Mouse (Mus musculus) hindbrain, embryonic 14.5 days (tissue): Measurements from ENCODE around the gene Sox10. TPM values are rescaled to one million over a fixed set of nuclear protein-coding genes. Genes with fewer than 3 reads are reported as not detected.

ENCODE experiments used
- ATAC-seq: fragments of 200-750 bp; cut with Nextera tagmentation; 2 replicates; pipeline ENCODE4 v1.8.0; 2017; ENCODE audit warnings: moderate number of reproducible peaks, mild to moderate bottlenecking, moderate TSS enrichment, moderate library complexity; ENCODE audit not compliant: low FRiP score
- DNase-seq: peaks from one replicate; pipeline ENCODE4 v3.0.0-alpha.2; 2015; ENCODE audit warnings: low spot score
- H3K27ac ChIP-seq: fragments of 300-500 bp; sonication (generic); 2 replicates; pipeline ENCODE4 v1.5.1; 2014; ENCODE audit warnings: mild to moderate bottlenecking, moderate library complexity
- H3K27me3 ChIP-seq: fragments of 300-500 bp; sonication (generic); 2 replicates; pipeline ENCODE4 v1.6.1; 2014; ENCODE audit warnings: mild to moderate bottlenecking, low read length, mixed read lengths; ENCODE audit not compliant: control insufficient read depth, insufficient read depth
- H3K36me3 ChIP-seq: fragments of 300-500 bp; sonication (generic); replicated peaks from 2 replicates; pipeline ENCODE4 v1.6.1; 2014; ENCODE audit not compliant: control insufficient read depth, insufficient read depth
- H3K4me1 ChIP-seq: fragments of 300-500 bp; sonication (generic); replicated peaks from 2 replicates; pipeline ENCODE4 v1.6.1; 2014; ENCODE audit warnings: antibody characterized with exemption, low read length, mixed read lengths; ENCODE audit not compliant: control insufficient read depth, insufficient read depth
- H3K4me2 ChIP-seq: fragments of 300-500 bp; sonication (generic); replicated peaks from 2 replicates; pipeline ENCODE4 v1.6.1; 2014; ENCODE audit warnings: mild to moderate bottlenecking, moderate library complexity
- H3K4me3 ChIP-seq: fragments of 300-500 bp; sonication (generic); replicated peaks from 2 replicates; pipeline ENCODE4 v1.5.1; 2014; ENCODE audit warnings: mild to moderate bottlenecking, low read length
- H3K9ac ChIP-seq: fragments of 300-500 bp; sonication (generic); 2 replicates; pipeline ENCODE4 v1.6.1; 2014
- H3K9me3 ChIP-seq: fragments of 300-500 bp; sonication (generic); 2 replicates; pipeline ENCODE4 v1.6.1; 2016; ENCODE audit warnings: low read length; ENCODE audit not compliant: control insufficient read depth
- WGBS: fragments of 180-500 bp; shearing (Covaris S2); extraction: QIAGEN DNeasy Blood & Tissue Kit; methylation state at CpG from one replicate; pipeline ENCODE4 v1.1.7; 2014; 5-methylcytosine and 5-hydroxymethylcytosine counted together
- polyA plus RNA-seq: library from polyadenylated mRNA; unstranded; fragments of >200 nt; fragmentation: Nextera tagmentation; extraction: Ambion mirVana; gene quantifications from 2 replicates; pipeline ENCODE4 v1.2.1, GENCODE M21; 2014

Gene Sox10
- polyA plus RNA-seq, 1 experiment from 2014 or later = 8.9 TPM

- H3K27me3 ChIP-seq = peaks cover 38% of the 10 kb centered on the region
- H3K36me3 ChIP-seq = no peaks in the 10 kb centered on the region
- H3K9me3 ChIP-seq = no peaks in the 10 kb centered on the region
- H3K4me1 ChIP-seq = no peaks in the 10 kb centered on the region
- H3K9ac ChIP-seq = no peak overlapping the region
- H3K27ac ChIP-seq = peak overlapping the region; percentile 21; the same call in 1 of the 2 replicates
- no peak overlapping the region for H3K4me3 ChIP-seq
- WGBS = 43% methylated on average over 8 of the region's 8 CpGs
- H3K4me2 ChIP-seq = no peak overlapping the region
- DNase-seq (no peak), ATAC-seq (no peak)
Measured at GRCm38 (mm10) chr15:79166712-79167111, 1.7 kb upstream of the Sox10 start.

DNA sequence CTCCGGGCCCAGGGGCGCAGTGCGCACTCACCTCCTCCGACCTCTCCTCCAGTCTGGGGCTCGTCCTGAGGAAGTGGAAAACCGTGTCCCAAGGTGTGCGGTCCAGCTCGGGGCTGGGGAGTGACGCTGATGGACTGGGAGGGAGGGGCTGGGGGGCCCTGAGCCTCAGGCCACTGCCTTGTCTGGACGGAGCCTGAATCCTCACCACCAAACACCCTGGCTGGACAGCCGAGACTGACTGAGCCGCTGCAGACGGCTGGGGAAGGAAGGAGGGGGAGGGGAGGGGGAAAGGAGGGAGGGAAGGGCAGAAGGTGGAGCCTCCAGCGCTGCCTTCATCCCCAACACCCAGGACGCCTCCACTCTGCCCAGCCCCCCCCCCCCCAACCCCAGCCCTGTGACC lies 789 bp downstream of the Sox10 start:
- no peaks in the 10 kb centered on the region for H3K9me3 ChIP-seq
- WGBS = 8% methylated on average over 13 of the region's 15 CpGs
- DNase-seq = no peak
- no peaks in the 10 kb centered on the region for H3K4me1 ChIP-seq
- no peak overlapping the region for H3K4me2 ChIP-seq
- peak overlapping the region; percentile 23; the same call in 1 of the 2 replicates for H3K4me3 ChIP-seq
- no peak for ATAC-seq
- H3K9ac ChIP-seq = 0 out of 2 replicates have a peak overlapping the region, but pooled peaks have one; percentile 28
- H3K27ac ChIP-seq = no peak overlapping the region
- H3K27me3 ChIP-seq = peaks cover 43% of the 10 kb centered on the region
- no peaks in the 10 kb centered on the region for H3K36me3 ChIP-seq

GRCm38 (mm10) chr15:79162822-79163221 lies 2.2 kb downstream of the Sox10 start:
- no peaks in the 10 kb centered on the region for H3K4me1 ChIP-seq
- H3K9ac ChIP-seq = no peak overlapping the region
- DNase-seq = no peak
- no peak overlapping the region for H3K4me2 ChIP-seq
- H3K4me3 ChIP-seq = peak overlapping the region; percentile 23; the same call in 1 of the 2 replicates
- WGBS = 56% methylated on average over 14 of the region's 14 CpGs
- H3K27me3 ChIP-seq = peaks cover 43% of the 10 kb centered on the region
- ATAC-seq = no peak
- H3K9me3 ChIP-seq = no peaks in the 10 kb centered on the region
- no peak overlapping the region for H3K27ac ChIP-seq
- H3K36me3 ChIP-seq = no peaks in the 10 kb centered on the region

GRCm38 (mm10) chr15:79162301-79162700 lies 2.7 kb downstream of the Sox10 start:
- WGBS = 70% methylated on average over 7 of the region's 7 CpGs
- no peak for DNase-seq
- Histone ChIP-seq H3K27ac (no peak overlapping the region), H3K4me3 (peak overlapping the region; percentile 23), H3K36me3 (no peaks in the 10 kb centered on the region), H3K9me3 (no peaks in the 10 kb centered on the region), H3K4me2 (no peak overlapping the region), H3K4me1 (no peaks in the 10 kb centered on the region), H3K9ac (peak overlapping the region; percentile 10; the same call in 1 of the 2 replicates), H3K27me3 (peaks cover 43% of the 10 kb centered on the region)
- no peak for ATAC-seq

DNA sequence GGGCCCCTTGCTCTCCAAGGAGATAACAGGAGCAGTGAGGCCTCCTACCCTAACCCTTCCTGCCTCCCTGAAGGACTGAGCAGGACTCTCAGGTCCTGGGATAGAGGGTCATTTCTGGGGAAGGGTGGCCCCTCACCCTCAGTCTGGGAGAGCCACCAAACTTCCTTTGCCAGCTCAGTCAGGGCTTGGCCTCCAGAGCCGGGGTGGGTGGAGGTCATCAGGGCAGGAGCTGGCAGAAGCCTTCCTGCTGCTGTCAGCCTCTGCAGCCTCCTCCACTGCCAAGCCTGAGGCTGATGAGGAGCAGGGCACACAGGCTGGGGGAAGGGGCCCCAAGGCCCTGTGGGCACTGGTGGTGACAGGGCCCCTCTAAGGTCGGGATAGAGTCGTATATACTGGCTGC lies 9.5 kb downstream of the Sox10 start:
- Histone ChIP-seq H3K4me2 (no peak overlapping the region), H3K4me3 (no peak overlapping the region), H3K27me3 (no peaks in the 10 kb centered on the region), H3K4me1 (peaks cover 14% of the 10 kb centered on the region; the same call in 1 of the 2 replicates), H3K9ac (no peak overlapping the region), H3K27ac (no peak overlapping the region), H3K9me3 (no peaks in the 10 kb centered on the region), H3K36me3 (peaks cover 20% of the 10 kb centered on the region)
- DNase-seq (no peak), ATAC-seq (no peak)
- WGBS = 24% methylated on average over 3 of the region's 3 CpGs

DNA sequence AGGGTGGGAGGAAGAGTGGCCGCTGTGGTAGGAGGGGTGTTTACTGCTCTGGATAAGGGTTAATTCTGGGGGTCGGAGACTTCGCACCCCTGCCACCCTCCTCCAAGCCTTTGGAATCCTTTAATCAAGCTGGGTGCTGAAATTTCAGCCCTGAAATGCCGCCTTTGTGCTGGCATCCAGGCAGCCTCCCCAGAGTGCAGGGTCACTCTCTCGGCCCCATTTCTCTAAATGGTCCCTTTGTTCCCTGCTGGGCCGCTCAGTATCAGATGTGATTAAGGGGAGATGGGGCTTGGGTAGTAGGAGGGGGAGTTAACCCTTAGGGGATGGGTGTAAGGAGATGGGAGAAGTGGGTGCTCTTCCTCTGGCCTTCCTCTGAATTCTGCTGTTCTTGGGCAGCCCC lies 12.3 kb downstream of the Sox10 start:
- H3K36me3 ChIP-seq = peaks cover 43% of the 10 kb centered on the region
- no peaks in the 10 kb centered on the region for H3K9me3 ChIP-seq
- H3K27ac ChIP-seq = peak overlapping the region; percentile 79; the same call in 1 of the 2 replicates
- no peaks in the 10 kb centered on the region for H3K27me3 ChIP-seq
- WGBS = 47% methylated on average over 6 of the region's 6 CpGs
- DNase-seq (no peak), ATAC-seq (no peak)
- peaks cover 14% of the 10 kb centered on the region; the same call in 1 of the 2 replicates for H3K4me1 ChIP-seq
- H3K4me2 ChIP-seq = no peak overlapping the region
- H3K9ac ChIP-seq = no peak overlapping the region
- H3K4me3 ChIP-seq = no peak overlapping the region

GRCm38 (mm10) chr15:79151881-79152280 lies 13.2 kb downstream of the Sox10 start:
- Histone ChIP-seq H3K9me3 (no peaks in the 10 kb centered on the region), H3K4me3 (no peak overlapping the region), H3K4me2 (no peak overlapping the region), H3K4me1 (peaks cover 14% of the 10 kb centered on the region; the same call in 1 of the 2 replicates), H3K9ac (0 out of 2 replicates have a peak overlapping the region, but pooled peaks have one; percentile 24), H3K27me3 (no peaks in the 10 kb centered on the region), H3K36me3 (peaks cover 51% of the 10 kb centered on the region), H3K27ac (peak overlapping the region; percentile 79)
- peak; percentile 14; the same call in 1 of the 2 replicates for ATAC-seq
- peak; percentile 41 for DNase-seq
- 37% methylated on average over 8 of the region's 8 CpGs for WGBS

DNA sequence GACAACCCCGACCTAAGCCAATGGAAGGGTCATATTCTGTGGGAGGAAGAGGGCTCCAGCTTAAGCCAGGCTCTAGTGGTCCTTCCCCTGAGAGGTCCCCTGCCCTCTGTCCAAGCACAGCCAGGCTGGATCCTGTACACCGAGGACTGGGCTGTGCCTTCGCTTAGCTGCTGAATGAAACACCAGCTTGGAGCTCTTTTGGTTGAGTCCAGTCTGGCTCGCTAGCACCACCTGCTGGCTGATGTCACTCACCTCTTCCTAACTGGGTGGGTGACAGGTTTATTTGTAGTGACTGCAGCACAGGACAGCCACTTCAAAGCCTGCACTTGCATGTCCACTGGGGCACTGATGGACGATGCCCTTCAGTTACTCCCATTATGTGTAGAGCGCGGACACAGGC lies 16.5 kb downstream of the Sox10 start:
- Histone ChIP-seq H3K4me1 (peaks cover 14% of the 10 kb centered on the region; the same call in 1 of the 2 replicates), H3K9ac (0 out of 2 replicates have a peak overlapping the region, but pooled peaks have one; percentile 20), H3K9me3 (no peaks in the 10 kb centered on the region), H3K27ac (no peak overlapping the region), H3K4me2 (no peak overlapping the region), H3K36me3 (peaks cover 81% of the 10 kb centered on the region), H3K27me3 (no peaks in the 10 kb centered on the region), H3K4me3 (no peak overlapping the region)
- 50% methylated on average over 7 of the region's 7 CpGs for WGBS
- ATAC-seq (peak; percentile 38; the same call in 1 of the 2 replicates), DNase-seq (peak; percentile 87)

DNA sequence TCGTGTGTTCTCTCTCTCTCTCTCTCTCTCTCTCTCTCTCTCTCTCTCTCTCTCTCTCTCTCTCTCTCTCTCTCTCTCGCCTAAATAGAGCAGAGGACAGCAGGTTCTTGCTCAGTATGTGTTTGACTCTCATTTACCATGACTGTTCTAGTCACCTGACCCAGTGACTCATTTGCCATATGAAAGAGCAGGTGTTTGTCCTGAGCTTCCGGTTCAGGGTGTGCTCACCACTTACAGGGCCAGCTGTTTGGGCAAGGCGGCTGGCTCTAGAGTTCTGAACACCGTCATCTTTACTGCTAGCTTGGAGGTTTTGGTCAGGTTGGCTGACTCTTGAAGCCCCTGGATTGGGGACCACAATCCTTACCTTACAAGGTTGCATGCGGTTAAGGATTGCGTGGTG lies 19.5 kb downstream of the Sox10 start:
- H3K4me3 ChIP-seq = no peak overlapping the region
- no peak overlapping the region for H3K27ac ChIP-seq
- ATAC-seq (no peak), DNase-seq (no peak)
- no peak overlapping the region for H3K4me2 ChIP-seq
- H3K27me3 ChIP-seq = no peaks in the 10 kb centered on the region
- H3K9ac ChIP-seq = no peak overlapping the region
- H3K4me1 ChIP-seq = peaks cover 14% of the 10 kb centered on the region
- WGBS = 94% methylated on average over 7 of the region's 7 CpGs
- no peaks in the 10 kb centered on the region for H3K9me3 ChIP-seq
- peaks cover 61% of the 10 kb centered on the region for H3K36me3 ChIP-seq

DNA sequence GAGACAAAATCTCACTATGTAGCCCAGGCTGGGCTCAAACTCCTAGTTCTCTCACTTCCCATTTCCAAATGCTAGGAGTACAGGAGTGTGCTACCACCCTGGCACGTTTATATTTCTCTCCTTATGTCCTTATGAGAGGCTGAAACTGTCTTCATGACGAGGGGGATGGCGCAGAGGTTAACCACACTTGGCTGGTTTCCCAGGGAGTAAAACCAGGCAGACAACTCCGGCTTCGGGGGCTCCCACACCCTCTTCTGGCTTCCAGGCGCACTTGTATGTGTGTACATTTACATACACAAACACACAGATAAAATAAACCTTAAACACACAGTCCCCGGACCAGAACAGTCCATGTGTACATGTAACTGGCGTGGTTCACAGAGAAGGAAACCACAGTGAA lies 21.0 kb downstream of the Sox10 start:
- WGBS = 82% methylated on average over 8 of the region's 8 CpGs
- no peak for DNase-seq
- no peak overlapping the region for H3K27ac ChIP-seq
- peaks cover 19% of the 10 kb centered on the region for H3K4me1 ChIP-seq
- no peak overlapping the region for H3K4me2 ChIP-seq
- no peak overlapping the region for H3K9ac ChIP-seq
- no peaks in the 10 kb centered on the region for H3K9me3 ChIP-seq
- no peak for ATAC-seq
- no peak overlapping the region for H3K4me3 ChIP-seq
- no peaks in the 10 kb centered on the region for H3K27me3 ChIP-seq
- H3K36me3 ChIP-seq = peaks cover 51% of the 10 kb centered on the region
